Mouse (Mus musculus) kidney, embryonic 15.5 days (tissue): Measurements from ENCODE around the gene 4930556J24Rik. TPM values are rescaled to one million over a fixed set of nuclear protein-coding genes. Genes with fewer than 3 reads are reported as not detected.

Experiments used
- ATAC-seq: fragments of 200-750 bp; cut with Nextera tagmentation; replicated peaks from 2 replicates; pipeline ENCODE4 v1.8.0; 2017; ENCODE audit warnings: moderate TSS enrichment; ENCODE audit not compliant: low FRiP score
- H3K27ac ChIP-seq: fragments of 300-500 bp; sonication (generic); 2 replicates; pipeline ENCODE4 v1.5.1; 2015; ENCODE audit warnings: mild to moderate bottlenecking, inconsistent platforms
- H3K27me3 ChIP-seq: fragments of 300-500 bp; sonication (generic); 2 replicates; pipeline ENCODE4 v1.6.1; 2015; ENCODE audit warnings: inconsistent platforms
- H3K36me3 ChIP-seq: fragments of 300-500 bp; sonication (generic); 2 replicates; pipeline ENCODE4 v1.6.1; 2015; ENCODE audit warnings: inconsistent platforms
- H3K4me1 ChIP-seq: fragments of 300-500 bp; sonication (generic); 2 replicates; pipeline ENCODE4 v1.6.1; 2015; ENCODE audit warnings: inconsistent platforms
- H3K4me2 ChIP-seq: fragments of 300-500 bp; sonication (generic); 2 replicates; pipeline ENCODE4 v1.6.1; 2015; ENCODE audit warnings: moderate library complexity, mild to moderate bottlenecking, inconsistent platforms
- H3K4me3 ChIP-seq: fragments of 300-500 bp; sonication (generic); replicated peaks from 2 replicates; pipeline ENCODE4 v1.5.1; 2015; ENCODE audit warnings: mild to moderate bottlenecking, inconsistent platforms
- H3K9ac ChIP-seq: fragments of 300-500 bp; sonication (generic); 2 replicates; pipeline ENCODE4 v1.6.1; 2015; ENCODE audit warnings: mild to moderate bottlenecking, inconsistent platforms
- H3K9me3 ChIP-seq: fragments of 300-500 bp; sonication (generic); replicated peaks from 2 replicates; pipeline ENCODE4 v1.6.1; 2016; ENCODE audit warnings: inconsistent platforms
- WGBS: fragments of 180-500 bp; shearing (Covaris S2); methylation state at CpG from one replicate; pipeline ENCODE4 v1.1.7; 2015; ENCODE audit warnings: mixed read lengths; 5-methylcytosine and 5-hydroxymethylcytosine counted together
- polyA plus RNA-seq: library from polyadenylated mRNA; unstranded; fragments of >200 nt; fragmentation: Nextera tagmentation; extraction: Ambion mirVana; gene quantifications from 2 replicates; pipeline ENCODE4 v1.2.1, GENCODE M21; 2015

4930556J24Rik gene
- polyA plus RNA-seq, 1 experiment from 2014 or later: 0.44 TPM

DNA sequence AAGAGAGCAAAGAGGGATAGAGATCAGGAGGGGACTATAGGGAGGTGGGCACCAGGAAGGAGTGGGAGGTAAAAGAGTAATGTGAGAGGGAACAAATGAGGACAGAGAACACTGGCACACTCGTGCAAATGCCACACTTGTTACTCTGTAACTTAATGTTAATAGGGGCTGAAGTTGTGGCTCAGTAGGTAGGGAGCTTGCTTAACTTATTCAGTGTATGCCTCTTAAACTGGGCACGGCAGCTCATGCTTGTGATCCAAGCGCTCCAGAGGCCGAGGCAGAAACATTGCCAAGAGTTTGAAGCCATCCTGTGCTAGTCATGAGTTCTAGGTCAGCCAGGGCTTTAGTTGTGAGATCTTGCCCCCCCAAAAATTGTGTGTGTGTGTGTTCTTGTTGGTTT is 41.4 kb downstream of the 4930556J24Rik start:
- 67% methylated on average over 4 of the region's 4 CpGs for WGBS
- Histone ChIP-seq H3K4me2 (no peak overlapping the region), H3K9ac (no peak overlapping the region), H3K9me3 (no peaks in the 10 kb centered on the region), H3K4me3 (no peak overlapping the region), H3K27me3 (no peaks in the 10 kb centered on the region), H3K36me3 (no peaks in the 10 kb centered on the region), H3K4me1 (peaks cover 17% of the 10 kb centered on the region), H3K27ac (no peak overlapping the region)
- no peak for ATAC-seq

DNA sequence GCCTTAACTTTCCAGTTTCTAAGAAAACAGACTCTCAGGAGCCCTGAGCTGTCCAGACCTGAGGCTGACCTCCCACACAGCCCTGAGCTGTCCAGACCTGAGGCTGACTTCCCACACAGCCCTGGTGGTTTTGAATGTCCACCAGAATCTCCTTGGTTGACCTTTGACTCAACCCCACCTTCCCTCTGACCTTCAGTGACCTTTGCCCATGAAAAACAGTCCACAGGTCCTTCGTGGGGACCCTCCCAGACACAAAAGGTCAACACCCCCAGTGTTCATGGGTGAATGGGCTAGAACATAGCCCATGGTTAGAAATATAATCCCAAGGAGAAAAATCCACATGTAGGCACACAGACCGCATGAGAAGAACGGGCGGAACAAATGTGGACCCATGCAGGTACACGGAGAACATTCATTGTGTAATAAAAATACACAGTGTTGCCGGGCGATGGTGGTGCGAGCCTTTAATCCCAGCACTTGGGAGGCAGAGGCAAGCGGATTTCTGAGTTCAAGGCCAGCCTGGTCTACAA is 42.8 kb downstream of the 4930556J24Rik start:
- no peaks in the 10 kb centered on the region for H3K36me3 ChIP-seq
- 86% methylated on average over 9 of the region's 9 CpGs for WGBS
- H3K27ac ChIP-seq: no peak overlapping the region
- no peaks in the 10 kb centered on the region for H3K27me3 ChIP-seq
- no peak for ATAC-seq
- H3K4me1 ChIP-seq: peaks cover 17% of the 10 kb centered on the region
- no peaks in the 10 kb centered on the region for H3K9me3 ChIP-seq
- H3K9ac ChIP-seq: no peak overlapping the region
- H3K4me3 ChIP-seq: no peak overlapping the region
- no peak overlapping the region for H3K4me2 ChIP-seq

DNA sequence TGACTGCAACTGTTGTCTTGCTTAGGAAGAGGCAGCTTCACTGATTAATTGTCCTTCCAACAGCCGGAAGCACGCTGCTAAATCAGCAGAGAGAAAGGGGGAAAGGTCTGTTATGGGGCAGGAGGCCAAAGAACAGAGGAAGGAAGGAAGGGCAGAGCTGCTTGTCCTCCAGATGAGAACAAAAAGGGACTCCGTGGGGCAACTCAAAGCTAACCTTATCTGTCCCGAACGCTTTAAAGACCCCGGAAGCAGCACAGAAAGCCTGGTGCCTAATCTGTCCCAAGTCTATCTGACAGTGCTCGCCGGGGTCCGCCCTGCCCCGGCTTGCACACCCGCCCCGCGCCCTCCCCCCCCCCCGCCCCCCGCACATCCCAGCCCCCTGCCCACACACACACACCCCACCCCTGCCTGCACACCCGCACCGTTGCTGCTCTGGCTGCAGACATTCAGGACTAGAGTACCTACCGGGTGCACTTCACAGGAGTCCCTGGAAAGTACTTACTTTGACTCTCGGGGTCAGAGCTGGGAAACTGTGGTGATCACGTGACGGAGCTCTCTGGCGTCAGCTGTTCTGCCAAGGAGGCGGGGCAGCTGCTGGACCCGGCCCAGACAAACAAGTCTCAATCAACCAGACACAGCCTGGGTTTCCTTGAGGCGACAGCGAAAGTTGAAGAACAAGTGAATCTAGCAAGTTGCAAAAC is 44.9 kb downstream of the 4930556J24Rik start, which contains the start of gene Tcn2:
Tcn2 (minus strand) TSS at position 649 of the 701 bp plus-strand sequence.
- Histone ChIP-seq H3K4me2 (peak within 1 kb of the TSS; percentile 72), H3K36me3 (peaks cover 4% of the 10 kb centered on the region; the same call in 1 of the 2 replicates), H3K4me1 (peaks cover 17% of the 10 kb centered on the region), H3K9me3 (no peaks in the 10 kb centered on the region), H3K27ac (peak within 1 kb of the TSS; percentile 48; the same call in 1 of the 2 replicates), H3K27me3 (no peaks in the 10 kb centered on the region), H3K4me3 (peak within 1 kb of the TSS; percentile 54), H3K9ac (peak within 1 kb of the TSS; percentile 41)
- ATAC-seq: peak; percentile 71
- WGBS: under 1% methylated on average over 26 of the region's 26 CpGs

DNA sequence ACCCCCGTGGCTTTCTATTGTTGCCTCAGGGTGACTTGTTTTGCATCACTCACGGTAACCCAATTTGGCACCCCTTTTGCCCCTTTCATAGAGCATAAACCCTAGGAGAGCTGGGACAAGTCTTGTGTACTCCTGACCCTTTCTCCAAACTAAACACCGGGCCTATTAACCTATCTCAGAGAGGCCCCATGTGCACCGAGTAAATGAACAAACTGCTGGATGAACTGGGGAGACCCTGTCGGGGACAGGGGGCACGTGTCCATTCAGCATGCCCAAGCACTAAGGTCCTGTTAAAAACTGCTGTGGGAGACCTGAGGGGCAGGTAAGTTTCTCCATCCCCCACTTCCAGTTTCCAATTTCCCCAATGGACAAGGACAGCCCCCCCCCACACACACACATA is 45.6 kb downstream of the 4930556J24Rik start:
- Histone ChIP-seq H3K4me2 (peak overlapping the region; percentile 72), H3K27ac (peak overlapping the region; percentile 48; the same call in 1 of the 2 replicates), H3K36me3 (peaks cover 11% of the 10 kb centered on the region), H3K4me3 (peak overlapping the region; percentile 54), H3K27me3 (no peaks in the 10 kb centered on the region), H3K9ac (peak overlapping the region; percentile 41), H3K9me3 (no peaks in the 10 kb centered on the region), H3K4me1 (peaks cover 17% of the 10 kb centered on the region)
- WGBS: 28% methylated on average over 6 of the region's 6 CpGs
- ATAC-seq: peak; percentile 20; the same call in 1 of the 2 replicates

DNA sequence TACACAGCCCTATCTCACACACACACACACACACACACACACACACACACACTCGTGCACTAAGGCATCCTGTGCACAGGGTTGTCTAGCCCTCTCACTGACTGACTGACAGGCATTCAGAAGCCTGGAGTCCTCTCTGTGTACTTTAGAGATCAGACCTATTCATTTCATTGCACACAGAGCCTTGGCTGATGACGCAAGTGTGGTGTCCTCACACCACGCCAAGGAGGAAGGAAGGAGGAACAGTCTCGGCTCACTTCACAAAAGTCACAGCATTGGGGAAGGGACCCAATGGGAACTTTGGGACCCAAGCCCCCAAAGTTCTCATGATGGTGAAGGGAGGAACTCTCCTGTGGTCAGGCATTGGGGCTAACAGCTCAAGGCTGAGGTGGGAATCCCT is 46.6 kb downstream of the 4930556J24Rik start:
- Histone ChIP-seq H3K9ac (no peak overlapping the region), H3K36me3 (peaks cover 16% of the 10 kb centered on the region), H3K4me3 (no peak overlapping the region), H3K27ac (no peak overlapping the region), H3K27me3 (no peaks in the 10 kb centered on the region), H3K4me2 (peak overlapping the region; percentile 72; the same call in 1 of the 2 replicates), H3K9me3 (no peaks in the 10 kb centered on the region), H3K4me1 (peaks cover 17% of the 10 kb centered on the region)
- ATAC-seq: no peak
- WGBS: 77% methylated on average over 4 of the region's 4 CpGs

DNA sequence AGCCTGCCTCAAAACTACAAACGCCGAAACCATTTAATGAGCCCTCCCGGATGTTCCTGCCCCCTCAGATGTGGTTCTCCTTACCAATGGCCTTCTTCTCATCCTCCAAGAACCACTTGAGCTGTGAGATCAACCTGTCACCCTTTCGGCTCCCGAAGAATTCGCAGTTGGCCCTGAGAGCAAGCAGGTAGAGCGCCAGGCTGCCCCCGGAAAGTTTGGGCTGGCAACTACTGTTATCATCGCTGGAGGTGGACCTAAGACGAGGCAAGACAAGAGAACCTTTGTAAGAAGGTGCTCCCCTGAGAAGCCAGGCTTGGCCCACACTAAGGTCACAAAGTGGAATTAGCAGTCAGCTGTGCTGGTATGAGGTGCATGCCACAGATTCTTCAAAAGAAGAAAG is 50.7 kb downstream of the 4930556J24Rik start:
- Histone ChIP-seq H3K4me2 (no peak overlapping the region), H3K9ac (no peak overlapping the region), H3K4me3 (no peak overlapping the region), H3K9me3 (no peaks in the 10 kb centered on the region), H3K36me3 (peaks cover 49% of the 10 kb centered on the region), H3K4me1 (peaks cover 7% of the 10 kb centered on the region), H3K27ac (no peak overlapping the region), H3K27me3 (no peaks in the 10 kb centered on the region)
- 94% methylated on average over 10 of the region's 10 CpGs for WGBS
- ATAC-seq: no peak

DNA sequence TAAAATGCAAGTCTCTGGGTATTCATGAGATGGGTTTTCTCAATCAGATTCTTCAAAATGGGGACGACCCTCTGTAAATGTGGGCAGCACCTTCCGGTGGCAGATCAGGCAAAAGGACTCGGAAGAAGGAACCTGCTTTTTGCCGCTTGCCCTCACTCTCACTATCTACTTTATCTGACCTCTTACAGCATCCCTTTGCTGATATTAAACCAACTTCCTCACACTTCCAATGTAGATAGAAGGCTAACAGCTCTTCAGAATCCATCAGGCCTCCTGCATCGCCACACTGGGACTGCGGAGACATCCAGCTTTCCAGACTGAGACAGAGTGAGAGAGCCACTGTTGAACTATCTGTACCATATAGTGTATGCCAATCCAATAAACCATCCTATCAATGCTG is 53.8 kb downstream of the 4930556J24Rik start:
- ATAC-seq: no peak
- H3K4me3 ChIP-seq: no peak overlapping the region
- WGBS: 95% methylated on average over 6 of the region's 6 CpGs
- H3K9ac ChIP-seq: no peak overlapping the region
- H3K36me3 ChIP-seq: peaks cover 49% of the 10 kb centered on the region
- H3K4me2 ChIP-seq: no peak overlapping the region
- 0 out of 2 replicates have a peak, but pooled peaks cover 3% of the 10 kb centered on the region for H3K4me1 ChIP-seq
- no peaks in the 10 kb centered on the region for H3K27me3 ChIP-seq
- H3K27ac ChIP-seq: no peak overlapping the region
- H3K9me3 ChIP-seq: no peaks in the 10 kb centered on the region

DNA sequence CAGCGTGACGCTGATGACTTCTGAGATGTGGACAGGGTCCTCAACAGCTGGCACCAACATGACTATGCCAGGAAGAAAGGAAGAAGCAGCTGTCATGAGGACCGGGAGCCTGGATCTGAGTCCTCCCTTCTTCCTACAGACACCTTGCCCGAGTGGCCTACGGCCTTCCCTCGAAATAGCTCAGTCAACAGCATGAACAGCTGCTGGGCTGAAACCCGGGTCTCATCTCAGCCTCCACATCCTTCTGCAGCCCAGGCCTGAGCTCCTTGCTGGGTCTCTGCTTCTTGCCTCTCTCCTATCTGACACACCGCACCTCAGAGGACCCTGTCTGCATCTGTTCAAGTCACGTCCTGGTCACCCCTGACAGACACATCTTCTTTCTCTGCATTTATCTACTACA is 54.5 kb downstream of the 4930556J24Rik start:
- Histone ChIP-seq H3K4me3 (no peak overlapping the region), H3K4me2 (no peak overlapping the region), H3K4me1 (0 out of 2 replicates have a peak, but pooled peaks cover 3% of the 10 kb centered on the region), H3K27me3 (no peaks in the 10 kb centered on the region), H3K9me3 (no peaks in the 10 kb centered on the region), H3K36me3 (peaks cover 52% of the 10 kb centered on the region), H3K27ac (no peak overlapping the region), H3K9ac (no peak overlapping the region)
- 95% methylated on average over 9 of the region's 9 CpGs for WGBS
- ATAC-seq: no peak

DNA sequence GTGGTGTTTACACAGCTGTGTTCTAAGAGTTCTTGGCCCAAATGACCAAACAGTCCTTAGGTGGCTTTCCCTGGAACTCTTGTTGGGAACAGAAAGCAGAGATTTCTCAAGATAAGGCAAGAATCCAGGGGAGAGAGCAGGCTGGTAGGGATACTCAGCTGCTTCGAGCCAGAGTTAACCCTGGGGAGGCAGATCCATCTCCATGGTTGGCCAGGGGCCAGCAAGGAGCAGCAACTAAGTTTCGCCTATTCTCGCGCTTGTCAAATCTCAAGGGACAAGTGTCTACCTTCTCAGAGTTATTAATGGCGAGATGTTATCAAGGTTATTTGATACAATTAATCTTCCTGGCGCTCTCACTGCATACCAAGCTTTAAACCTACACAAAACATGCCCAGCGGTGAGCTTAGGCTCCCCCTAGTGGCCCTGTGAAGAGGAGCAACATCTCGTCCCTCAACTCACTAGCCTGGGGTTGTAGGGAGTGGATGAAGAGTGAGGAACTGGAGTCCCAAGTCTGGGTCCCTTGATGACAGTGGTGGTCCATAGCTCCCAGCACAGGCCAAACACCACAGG is 55.2 kb downstream of the 4930556J24Rik start:
- peaks cover 45% of the 10 kb centered on the region for H3K36me3 ChIP-seq
- no peaks in the 10 kb centered on the region for H3K9me3 ChIP-seq
- 31% methylated on average over 8 of the region's 8 CpGs for WGBS
- no peak overlapping the region for H3K27ac ChIP-seq
- H3K4me2 ChIP-seq: no peak overlapping the region
- H3K4me1 ChIP-seq: 0 out of 2 replicates have a peak, but pooled peaks cover 3% of the 10 kb centered on the region
- no peak for ATAC-seq
- H3K4me3 ChIP-seq: no peak overlapping the region
- H3K27me3 ChIP-seq: no peaks in the 10 kb centered on the region
- no peak overlapping the region for H3K9ac ChIP-seq

DNA sequence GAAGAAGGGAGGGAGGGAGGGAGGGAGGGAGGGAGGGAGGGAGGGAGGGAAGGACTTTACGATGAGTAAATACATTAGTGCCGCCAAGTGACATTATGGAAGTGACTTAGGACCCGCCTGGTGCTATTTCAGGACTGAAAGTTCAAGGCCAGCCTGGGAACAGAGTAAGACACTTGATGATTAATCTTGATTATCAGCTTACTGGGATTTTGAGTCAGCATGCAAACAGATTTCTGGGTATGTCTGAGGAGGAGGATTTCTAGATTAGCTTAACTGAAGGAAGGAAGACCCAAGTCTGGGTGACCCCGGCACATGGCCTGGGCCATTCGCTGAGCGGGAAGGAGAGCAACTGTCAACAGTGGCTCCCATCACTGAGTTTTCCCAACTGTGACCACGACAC is 56.1 kb downstream of the 4930556J24Rik start:
- 82% methylated on average over 7 of the region's 7 CpGs for WGBS
- Histone ChIP-seq H3K36me3 (peaks cover 37% of the 10 kb centered on the region), H3K9ac (no peak overlapping the region), H3K27me3 (no peaks in the 10 kb centered on the region), H3K4me1 (0 out of 2 replicates have a peak, but pooled peaks cover 3% of the 10 kb centered on the region), H3K27ac (no peak overlapping the region), H3K4me2 (no peak overlapping the region), H3K9me3 (no peaks in the 10 kb centered on the region), H3K4me3 (no peak overlapping the region)
- no peak for ATAC-seq

DNA sequence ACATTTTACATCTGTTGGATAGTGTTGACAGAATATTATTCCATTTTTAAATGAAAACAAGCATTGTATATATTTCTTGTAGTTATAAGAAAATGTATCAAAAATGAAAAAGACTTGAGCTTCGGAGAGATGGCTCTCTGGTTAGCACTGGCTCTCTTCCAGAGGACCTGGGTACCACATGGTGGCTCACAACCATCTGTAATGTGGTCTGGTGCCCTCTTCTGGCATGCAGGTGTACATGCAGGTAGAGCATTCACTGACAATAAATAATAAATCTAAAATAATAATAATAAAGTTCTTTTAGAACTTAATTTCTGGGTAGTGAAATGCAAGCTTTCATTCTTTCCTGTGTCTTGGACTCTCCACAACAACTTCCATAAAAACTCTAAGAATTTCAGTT is 57.8 kb downstream of the 4930556J24Rik start:
- Histone ChIP-seq H3K4me1 (peaks cover 13% of the 10 kb centered on the region), H3K4me2 (no peak overlapping the region), H3K27me3 (no peaks in the 10 kb centered on the region), H3K9ac (no peak overlapping the region), H3K27ac (no peak overlapping the region), H3K9me3 (no peaks in the 10 kb centered on the region), H3K4me3 (no peak overlapping the region), H3K36me3 (peaks cover 23% of the 10 kb centered on the region)
- no peak for ATAC-seq
- 61% methylated on average over 1 of the region's 1 CpGs for WGBS

DNA sequence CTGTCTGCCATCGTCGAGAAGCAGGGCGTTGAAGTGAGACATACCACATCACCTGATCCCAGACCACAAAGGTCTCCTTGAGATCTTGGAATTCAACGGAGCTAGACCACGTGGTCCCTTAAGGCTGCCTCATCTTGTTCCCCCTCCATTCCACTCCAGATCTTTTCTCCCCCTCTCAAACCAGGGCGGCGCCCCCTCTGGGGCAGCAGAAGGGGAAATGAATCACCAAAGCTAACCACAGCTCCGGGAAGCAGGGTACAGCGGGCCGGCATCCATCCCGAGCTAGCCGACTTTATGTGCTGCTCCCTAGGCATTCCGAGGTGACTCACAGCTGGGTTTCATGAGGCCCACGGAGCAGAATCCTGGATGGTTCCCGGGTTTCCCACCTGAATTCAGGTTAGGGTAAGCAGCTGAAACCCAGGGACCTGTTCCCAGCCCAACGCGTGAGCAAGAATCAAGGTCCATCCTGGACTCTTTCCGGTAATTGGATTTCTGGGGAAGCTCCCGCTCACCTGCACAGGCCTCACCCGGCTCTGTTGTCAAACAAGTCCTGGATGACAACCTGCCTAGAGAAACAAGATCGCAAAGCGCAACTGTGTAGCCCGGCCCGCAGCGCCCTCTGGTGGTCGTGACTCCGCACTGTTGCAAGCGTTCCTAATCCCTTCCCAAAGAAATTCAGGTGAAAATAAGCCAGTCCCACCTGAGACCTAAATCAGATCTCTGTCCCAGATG is 62.3 kb downstream of the 4930556J24Rik start, which contains the start of gene Slc35e4:
Slc35e4 (minus strand) TSS at position 556 of the 732 bp plus-strand sequence.
- Histone ChIP-seq H3K27ac (peak within 1 kb of the TSS; percentile 69), H3K9me3 (no peaks in the 10 kb centered on the region), H3K27me3 (peaks cover 17% of the 10 kb centered on the region), H3K9ac (peak within 1 kb of the TSS; percentile 37), H3K4me2 (peak within 1 kb of the TSS; percentile 94), H3K4me3 (peak within 1 kb of the TSS; percentile 66), H3K36me3 (peaks cover 3% of the 10 kb centered on the region; the same call in 1 of the 2 replicates), H3K4me1 (peaks cover 42% of the 10 kb centered on the region)
- ATAC-seq: peak; percentile 75
- WGBS: under 1% methylated on average over 28 of the region's 28 CpGs
